Mouse (Mus musculus): ENCODE measurements around the gene Casc3. TPM values are rescaled to one million over a fixed set of nuclear protein-coding genes. Genes with fewer than 3 reads are reported as not detected.

The Casc3 gene
- polyA plus RNA-seq, 1 experiment = 30.2 TPM

- Histone ChIP-seq H3K4me3 (ENCODE audit: extremely low read depth, insufficient read depth, insufficient read length) (no peak overlapping the region), H3K27ac (ENCODE audit: insufficient read depth, low read length) (no peak overlapping the region), H3K36me3 (ENCODE audit: control insufficient read depth, insufficient read depth, low read length) (no peaks in the 10 kb centered on the region), H3K27me3 (ENCODE audit: control insufficient read depth, insufficient read depth, low read length) (no peaks in the 10 kb centered on the region), H3K4me1 (ENCODE audit: control insufficient read depth, insufficient read depth, insufficient read length) (peaks cover 41% of the 10 kb centered on the region)
- WGBS = 39% methylated on average over 8 of the region's 8 CpGs
- TF ChIP-seq CTCF (IDR thresholded peaks at IDR 0.05; ENCODE audit: extremely low read depth, insufficient read depth, insufficient read length, insufficient replicate concordance) (no peak), POLR2A (IDR thresholded peaks at IDR 0.05; ENCODE audit: low read depth, low read length) (no peak)
- DNase-seq (ENCODE audit: low read depth in 1 of 2, low spot score in 2 of 2) = no peak
Observed at GRCm38 (mm10) chr11:98772667-98773171, 32.0 kb upstream of the Casc3 start.

- peak; percentile 90 to 97 for DNase-seq (ENCODE audit: low read depth in 1 of 2, low spot score in 2 of 2)
- TF ChIP-seq POLR2A (IDR thresholded peaks at IDR 0.05; ENCODE audit: low read depth, low read length) (no peak), CTCF (IDR thresholded peaks at IDR 0.05; ENCODE audit: extremely low read depth, insufficient read depth, insufficient read length, insufficient replicate concordance) (no peak)
- Histone ChIP-seq H3K27ac (ENCODE audit: insufficient read depth, low read length) (peak overlapping the region; percentile 60), H3K4me1 (ENCODE audit: control insufficient read depth, insufficient read depth, insufficient read length) (peaks cover 35% of the 10 kb centered on the region), H3K27me3 (ENCODE audit: control insufficient read depth, insufficient read depth, low read length) (no peaks in the 10 kb centered on the region), H3K4me3 (ENCODE audit: extremely low read depth, insufficient read depth, insufficient read length) (peak overlapping the region; percentile 46), H3K36me3 (ENCODE audit: control insufficient read depth, insufficient read depth, low read length) (no peaks in the 10 kb centered on the region)
- under 1% methylated on average over 37 of the region's 37 CpGs for WGBS
Observed at GRCm38 (mm10) chr11:98773635-98774295, 30.9 kb upstream of the Casc3 start.

GRCm38 (mm10) chr11:98774582-98775347 lies 29.9 kb upstream of the Casc3 start, which contains the start of gene Nr1d1:
TSS of gene Nr1d1 (minus strand) at chr11:98775333.
- peak within 1 kb of the TSS; percentile 60 for H3K27ac ChIP-seq (ENCODE audit: insufficient read depth, low read length)
- H3K27me3 ChIP-seq (ENCODE audit: control insufficient read depth, insufficient read depth, low read length) = no peaks in the 10 kb centered on the region
- TF ChIP-seq CTCF (IDR thresholded peaks at IDR 0.05; ENCODE audit: extremely low read depth, insufficient read depth, insufficient read length, insufficient replicate concordance) = no peak
- no peak; the same call in 1 of the 2 replicates for TF ChIP-seq POLR2A (IDR thresholded peaks at IDR 0.05; ENCODE audit: low read depth, low read length)
- 2% methylated on average over 22 of the region's 22 CpGs for WGBS
- peaks cover 33% of the 10 kb centered on the region for H3K4me1 ChIP-seq (ENCODE audit: control insufficient read depth, insufficient read depth, insufficient read length)
- H3K4me3 ChIP-seq (ENCODE audit: extremely low read depth, insufficient read depth, insufficient read length) = peak within 1 kb of the TSS; percentile 46
- H3K36me3 ChIP-seq (ENCODE audit: control insufficient read depth, insufficient read depth, low read length) = no peaks in the 10 kb centered on the region
- DNase-seq (ENCODE audit: low read depth in 1 of 2, low spot score in 2 of 2) = no peak

GRCm38 (mm10) chr11:98775348-98776051 lies 29.2 kb upstream of the Casc3 start:
- TF ChIP-seq POLR2A (IDR thresholded peaks at IDR 0.05; ENCODE audit: low read depth, low read length) (no peak), CTCF (IDR thresholded peaks at IDR 0.05; ENCODE audit: extremely low read depth, insufficient read depth, insufficient read length, insufficient replicate concordance) (no peak)

GRCm38 (mm10) chr11:98776052-98776764 lies 28.5 kb upstream of the Casc3 start:
- H3K4me1 ChIP-seq (ENCODE audit: control insufficient read depth, insufficient read depth, insufficient read length) = peaks cover 23% of the 10 kb centered on the region
- no peaks in the 10 kb centered on the region for H3K36me3 ChIP-seq (ENCODE audit: control insufficient read depth, insufficient read depth, low read length)
- no peak overlapping the region for H3K4me3 ChIP-seq (ENCODE audit: extremely low read depth, insufficient read depth, insufficient read length)
- DNase-seq (ENCODE audit: low read depth in 1 of 2, low spot score in 2 of 2) = no peak
- no peaks in the 10 kb centered on the region for H3K27me3 ChIP-seq (ENCODE audit: control insufficient read depth, insufficient read depth, low read length)
- H3K27ac ChIP-seq (ENCODE audit: insufficient read depth, low read length) = peak overlapping the region; percentile 6
- 52% methylated on average over 12 of the region's 12 CpGs for WGBS
- TF ChIP-seq POLR2A (IDR thresholded peaks at IDR 0.05; ENCODE audit: low read depth, low read length) (no peak), CTCF (IDR thresholded peaks at IDR 0.05; ENCODE audit: extremely low read depth, insufficient read depth, insufficient read length, insufficient replicate concordance) (no peak)

More at GRCm38 (mm10) chr11:98775348-98776051, 29.2 kb upstream of the Casc3 start:
- no peaks in the 10 kb centered on the region for H3K36me3 ChIP-seq (ENCODE audit: control insufficient read depth, insufficient read depth, low read length)
- no peaks in the 10 kb centered on the region for H3K27me3 ChIP-seq (ENCODE audit: control insufficient read depth, insufficient read depth, low read length)
- H3K27ac ChIP-seq (ENCODE audit: insufficient read depth, low read length) = peak overlapping the region; percentile 6
- DNase-seq (ENCODE audit: low read depth in 1 of 2, low spot score in 2 of 2) = peak in 1 of 2 experiments; percentile 81
- WGBS = under 1% methylated on average over 15 of the region's 15 CpGs
- H3K4me1 ChIP-seq (ENCODE audit: control insufficient read depth, insufficient read depth, insufficient read length) = peaks cover 25% of the 10 kb centered on the region
- H3K4me3 ChIP-seq (ENCODE audit: extremely low read depth, insufficient read depth, insufficient read length) = peak overlapping the region; percentile 46

All from spleen, adult 2 months (tissue).